Mouse (Mus musculus): ENCODE data around the gene Itgb1.

- no peak for TF ChIP-seq CTCF (IDR thresholded peaks at IDR 0.05; ENCODE audit: borderline replicate concordance, extremely low read depth, insufficient read depth, insufficient read length)
- no peak for TF ChIP-seq POLR2A (IDR thresholded peaks at IDR 0.05; ENCODE audit: borderline replicate concordance, extremely low read depth, insufficient read depth, insufficient read length, poor library complexity, severe bottlenecking)
Observed at GRCm38 (mm10) chr8:128646456-128646855, 39.0 kb upstream of the Itgb1 start.
